Mouse (Mus musculus) embryonic fibroblast, embryonic 13.5 days (primary cell): ENCODE measurements around the gene Mad2l2. TPM values are rescaled to one million over a fixed set of nuclear protein-coding genes. Genes with fewer than 3 reads are reported as not detected.

Source experiments
- H3K27ac ChIP-seq: 2 replicates; pipeline ENCODE4 v1.5.1; 2012; ENCODE audit warnings: low read length, control low read depth, inconsistent platforms; ENCODE audit not compliant: insufficient read depth
- H3K4me1 ChIP-seq: 2 replicates; pipeline ENCODE4 v1.6.1; 2011; ENCODE audit warnings: low read length; ENCODE audit not compliant: control insufficient read depth, insufficient read depth
- H3K4me3 ChIP-seq: 2 replicates; pipeline ENCODE4 v1.5.1; 2011; ENCODE audit warnings: mild to moderate bottlenecking, control low read depth, low read length; ENCODE audit not compliant: insufficient read depth
- CTCF ChIP-seq: IDR thresholded peaks from 2 replicates; pipeline ENCODE4 v1.5.1; 2011; ENCODE audit warnings: mild to moderate bottlenecking, control low read depth, low read length, moderate library complexity, borderline replicate concordance; ENCODE audit not compliant: insufficient read depth
- POLR2A ChIP-seq: IDR thresholded peaks from 2 replicates; pipeline ENCODE4 v1.6.1; 2011; ENCODE audit warnings: low read depth, mild to moderate bottlenecking, control low read depth, low read length, moderate library complexity
- polyA plus RNA-seq: library from polyadenylated mRNA; stranded (reverse); fragments of >200 nt; gene quantifications from 2 replicates; pipeline ENCODE4 v1.2.4, GENCODE M21; 2011; ENCODE audit warnings: low read depth; ENCODE audit not compliant: missing spikeins, insufficient read length

Gene Mad2l2
- polyA plus RNA-seq = 15.5 and 30.0 TPM in 2 replicates

GRCm38 (mm10) chr4:148130133-148130532 lies at the start of gene Mad2l2:
Mad2l2 (plus strand) TSS chr4:148130384.
- no peaks in the 10 kb centered on the region for H3K4me1 ChIP-seq
- TF ChIP-seq CTCF = no peak
- TF ChIP-seq POLR2A = no peak
- H3K4me3 ChIP-seq = peak within 1 kb of the TSS; percentile 21
- no peak within 1 kb of the TSS for H3K27ac ChIP-seq

GRCm38 (mm10) chr4:148080597-148080973 lies 49.6 kb upstream of the Mad2l2 start:
- H3K27ac ChIP-seq = no peak overlapping the region
- TF ChIP-seq CTCF (no peak), POLR2A (no peak)
- H3K4me3 ChIP-seq = no peak overlapping the region
- H3K4me1 ChIP-seq = no peaks in the 10 kb centered on the region

GRCm38 (mm10) chr4:148081201-148081600 lies 49.0 kb upstream of the Mad2l2 start:
- no peaks in the 10 kb centered on the region for H3K4me1 ChIP-seq
- H3K4me3 ChIP-seq = no peak overlapping the region
- no peak for TF ChIP-seq POLR2A
- TF ChIP-seq CTCF = no peak
- H3K27ac ChIP-seq = no peak overlapping the region

GRCm38 (mm10) chr4:148082257-148083044 lies 47.7 kb upstream of the Mad2l2 start:
- TF ChIP-seq POLR2A (no peak), CTCF (no peak)

GRCm38 (mm10) chr4:148083176-148083899 lies 46.8 kb upstream of the Mad2l2 start:
- Histone ChIP-seq H3K4me3 (no peak overlapping the region), H3K27ac (no peak overlapping the region), H3K4me1 (0 out of 2 replicates have a peak, but pooled peaks cover 2% of the 10 kb centered on the region)
- TF ChIP-seq CTCF (no peak), POLR2A (no peak)

More at GRCm38 (mm10) chr4:148082257-148083044, 47.7 kb upstream of the Mad2l2 start:
- Histone ChIP-seq H3K4me1 (0 out of 2 replicates have a peak, but pooled peaks cover 2% of the 10 kb centered on the region), H3K4me3 (no peak overlapping the region), H3K27ac (no peak overlapping the region)

GRCm38 (mm10) chr4:148084261-148084714 lies 45.9 kb upstream of the Mad2l2 start:
- Histone ChIP-seq H3K4me1 (0 out of 2 replicates have a peak, but pooled peaks cover 2% of the 10 kb centered on the region), H3K27ac (no peak overlapping the region), H3K4me3 (no peak overlapping the region)
- TF ChIP-seq POLR2A (no peak), CTCF (no peak)

GRCm38 (mm10) chr4:148085131-148085906 lies 44.9 kb upstream of the Mad2l2 start:
- no peak overlapping the region for H3K4me3 ChIP-seq
- H3K4me1 ChIP-seq = 0 out of 2 replicates have a peak, but pooled peaks cover 2% of the 10 kb centered on the region
- H3K27ac ChIP-seq = no peak overlapping the region
- TF ChIP-seq POLR2A = no peak
- TF ChIP-seq CTCF = no peak

GRCm38 (mm10) chr4:148085907-148086305 lies 44.3 kb upstream of the Mad2l2 start:
- Histone ChIP-seq H3K4me3 (no peak overlapping the region), H3K27ac (no peak overlapping the region), H3K4me1 (0 out of 2 replicates have a peak, but pooled peaks cover 2% of the 10 kb centered on the region)
- TF ChIP-seq POLR2A = no peak

GRCm38 (mm10) chr4:148087091-148087906 lies 42.9 kb upstream of the Mad2l2 start:
- H3K27ac ChIP-seq = 0 out of 2 replicates have a peak overlapping the region, but pooled peaks have one; percentile 0
- 0 out of 2 replicates have a peak, but pooled peaks cover 2% of the 10 kb centered on the region for H3K4me1 ChIP-seq
- H3K4me3 ChIP-seq = peak overlapping the region; percentile 56
- no peak for TF ChIP-seq CTCF
- TF ChIP-seq POLR2A = peak; percentile 28; the same call in 1 of the 2 replicates
